Mouse (Mus musculus) liver, adult 2 months (tissue): ENCODE measurements around the gene Lpin3.

Source experiments
- CTCF ChIP-seq: fragments of 200-500 bp; IDR thresholded peaks from 2 replicates; pipeline ENCODE4 v1.5.1; 2011; ENCODE audit warnings: low read depth, low read length, control low read depth
- POLR2A ChIP-seq: fragments of 200-500 bp; IDR thresholded peaks from 2 replicates; pipeline ENCODE4 v1.6.1; 2011; ENCODE audit warnings: low read length, control low read depth; ENCODE audit not compliant: insufficient read depth; ENCODE audit errors: extremely low read depth

- TF ChIP-seq CTCF: no peak
- no peak for TF ChIP-seq POLR2A
Measured at GRCm38 (mm10) chr2:160921285-160921684, 40.8 kb downstream of the Lpin3 start.
